Mouse (Mus musculus): ENCODE measurements at regions not wholly inside any gene's neighbourhood (a gene's known extent, or its start where the extent isn't known, plus 50 kb on each side); places are given as distances from the start of the nearest gene placed in this dataset.
A peak's percentile ranks its signal among the peaks of the same experiment; 100 is the strongest.

DNA sequence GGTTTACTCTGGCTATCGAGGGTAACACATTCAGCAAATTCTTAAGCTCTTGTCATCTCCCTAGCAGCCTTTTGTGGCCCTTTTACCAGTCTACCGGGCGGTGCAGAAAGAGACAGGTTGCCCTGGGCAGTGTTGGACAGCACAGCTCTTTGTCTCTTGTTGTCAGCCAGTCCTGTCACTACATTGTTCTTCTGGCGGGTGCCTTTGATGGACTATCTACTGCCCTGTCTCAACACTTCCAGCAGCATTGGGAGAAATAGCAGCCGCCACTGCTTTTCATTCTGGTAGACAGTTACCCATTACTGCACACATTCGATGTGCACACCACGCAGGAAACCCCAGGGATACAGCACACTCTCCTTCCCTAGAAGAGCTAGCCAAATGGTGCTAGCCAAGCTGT, 132.7 kb upstream of the Gm10181 start:
- 16% methylated on average over 7 of the region's 7 CpGs for WGBS

DNA sequence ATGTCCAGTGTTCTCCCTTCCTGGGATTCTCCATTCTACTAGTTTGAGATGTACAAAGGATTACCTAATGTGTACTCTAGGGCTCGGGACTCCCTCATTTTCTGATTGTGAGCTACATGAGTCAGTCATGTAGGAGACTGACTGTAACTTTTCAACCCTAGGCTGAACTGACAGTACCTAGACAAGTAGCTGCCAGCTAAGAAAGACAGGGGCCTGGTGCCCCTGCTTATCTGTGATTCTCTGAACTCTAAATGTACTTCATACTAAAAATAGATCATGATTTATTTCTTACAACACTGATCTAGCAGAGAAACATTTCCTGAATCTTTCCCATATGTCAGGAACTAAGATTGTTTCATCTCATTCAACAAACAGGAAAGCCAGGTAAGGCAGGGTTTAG, 125.9 kb upstream of the Gm10181 start:
- H3K4me1 ChIP-seq (replicated peaks): peaks cover 5% of the 10 kb centered on the region; the same call in 1 of the 2 replicates
- H3K9me3 ChIP-seq: no peaks in the 10 kb centered on the region
- H3K27me3 ChIP-seq: no peaks in the 10 kb centered on the region
- no peaks in the 10 kb centered on the region for H3K36me3 ChIP-seq
- H3K4me2 ChIP-seq: no peak overlapping the region
- no peak for ATAC-seq (ENCODE audit: low read depth)
- H3K4me3 ChIP-seq: no peak overlapping the region
- no peak overlapping the region for H3K9ac ChIP-seq
- no peak overlapping the region for H3K27ac ChIP-seq (replicated peaks)
- WGBS: 76% methylated on average over 1 of the region's 1 CpGs

More for the DNA sequence above, 132.7 kb upstream of the Gm10181 start:
- no peaks in the 10 kb centered on the region for H3K27me3 ChIP-seq
- no peak overlapping the region for H3K27ac ChIP-seq (replicated peaks)
- no peak; the same call in 1 of the 2 replicates for ATAC-seq (ENCODE audit: low read depth)
- H3K4me3 ChIP-seq: no peak overlapping the region
- no peaks in the 10 kb centered on the region for H3K36me3 ChIP-seq
- H3K9ac ChIP-seq: no peak overlapping the region
- no peaks in the 10 kb centered on the region for H3K4me1 ChIP-seq (replicated peaks)
- H3K9me3 ChIP-seq: no peaks in the 10 kb centered on the region
- H3K4me2 ChIP-seq: no peak overlapping the region

DNA sequence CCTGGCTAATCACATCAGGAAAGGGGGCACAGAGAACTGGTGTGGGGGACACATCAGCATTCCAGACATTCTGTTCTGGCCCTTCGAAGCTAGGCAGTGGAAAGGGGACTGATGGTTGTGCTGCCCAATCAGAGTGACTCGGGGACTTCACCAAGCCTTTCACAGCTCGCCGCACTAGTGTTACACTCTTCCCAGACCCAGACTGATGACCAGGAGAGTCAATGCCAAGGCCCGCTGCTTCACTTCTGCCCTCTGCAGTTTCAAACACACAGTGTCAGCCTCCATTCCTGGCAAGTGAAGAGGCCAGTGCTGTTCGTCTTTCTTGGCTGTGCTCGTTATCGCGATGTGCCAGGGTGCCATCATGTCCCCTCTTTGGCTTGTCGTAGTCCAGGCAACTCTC, 121.7 kb upstream of the Gm10181 start:
- no peak overlapping the region for H3K9ac ChIP-seq
- no peak overlapping the region for H3K4me2 ChIP-seq
- no peaks in the 10 kb centered on the region for H3K27me3 ChIP-seq
- peaks cover 5% of the 10 kb centered on the region for H3K4me1 ChIP-seq (replicated peaks)
- no peaks in the 10 kb centered on the region for H3K9me3 ChIP-seq
- ATAC-seq (ENCODE audit: low read depth): peak; percentile 32; the same call in 1 of the 2 replicates
- no peak overlapping the region for H3K27ac ChIP-seq (replicated peaks)
- WGBS: 72% methylated on average over 10 of the region's 10 CpGs
- H3K36me3 ChIP-seq: no peaks in the 10 kb centered on the region
- H3K4me3 ChIP-seq: no peak overlapping the region

DNA sequence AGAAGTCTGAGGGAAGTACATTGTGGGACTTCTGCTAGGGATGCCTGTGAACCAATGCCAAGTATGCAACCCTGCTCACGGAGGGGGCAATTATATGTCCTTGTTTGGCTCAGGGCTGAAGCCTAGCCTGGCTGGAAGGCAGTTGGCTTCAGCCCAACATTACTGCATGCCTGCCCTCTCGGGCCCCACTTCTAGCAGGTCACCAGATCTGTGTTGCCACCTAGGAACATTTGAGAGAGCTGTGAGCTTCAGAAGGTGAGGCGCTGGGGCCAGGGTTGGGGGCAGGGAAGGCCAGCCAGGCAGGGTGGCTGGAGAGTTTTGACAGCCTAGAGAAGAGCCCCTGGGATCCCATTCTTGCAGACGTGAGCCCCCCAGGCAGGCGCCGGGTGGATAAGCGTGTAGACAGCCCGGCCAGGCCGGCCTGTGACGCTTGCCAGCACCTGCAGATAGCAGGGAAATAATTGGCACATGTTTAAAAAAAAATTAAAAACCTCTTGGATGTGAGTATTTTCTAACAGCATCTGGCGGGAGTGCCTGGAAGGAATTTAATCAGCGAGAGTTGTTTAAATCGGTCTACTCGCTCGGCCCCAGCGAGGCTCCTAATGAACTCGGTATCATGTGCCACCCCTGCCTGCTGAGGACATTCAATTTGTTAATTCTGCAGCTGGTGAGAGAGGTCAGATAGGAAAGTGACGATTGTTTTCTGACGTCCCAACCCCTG, 115.0 kb upstream of the Gm10181 start:
- Histone ChIP-seq H3K9me3 (no peaks in the 10 kb centered on the region), H3K4me1 (replicated peaks) (peaks cover 20% of the 10 kb centered on the region), H3K27ac (replicated peaks) (peak overlapping the region; percentile 61), H3K4me2 (peak overlapping the region; percentile 49), H3K36me3 (no peaks in the 10 kb centered on the region), H3K9ac (0 out of 2 replicates have a peak overlapping the region, but pooled peaks have one; percentile 38), H3K4me3 (peak overlapping the region; percentile 11; the same call in 1 of the 2 replicates), H3K27me3 (no peaks in the 10 kb centered on the region)
- 14% methylated on average over 19 of the region's 19 CpGs for WGBS
- ATAC-seq (ENCODE audit: low read depth): peak; percentile 80

DNA sequence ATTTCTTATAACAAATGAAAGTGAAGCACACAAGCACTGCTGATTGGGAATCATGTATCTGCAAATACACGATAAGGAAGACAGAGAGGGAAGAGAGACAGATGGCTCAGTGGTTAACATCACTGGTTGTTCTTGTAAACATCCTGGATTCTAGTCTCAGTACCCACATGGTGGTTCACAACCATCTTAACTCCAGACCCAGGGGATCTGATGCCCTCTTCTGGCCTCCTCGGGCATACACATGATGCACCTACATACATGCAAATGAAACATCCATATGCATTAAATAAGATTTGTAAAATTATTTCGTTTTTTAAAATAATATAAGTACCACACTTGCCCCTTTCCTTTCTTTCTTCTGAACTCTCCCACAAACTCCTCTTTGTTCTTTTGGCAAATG, 106.4 kb upstream of the Gm10181 start:
- WGBS: 74% methylated on average over 3 of the region's 3 CpGs
- Histone ChIP-seq H3K9me3 (no peaks in the 10 kb centered on the region), H3K4me1 (replicated peaks) (no peaks in the 10 kb centered on the region), H3K27me3 (no peaks in the 10 kb centered on the region), H3K27ac (replicated peaks) (no peak overlapping the region), H3K4me2 (no peak overlapping the region), H3K9ac (no peak overlapping the region), H3K4me3 (no peak overlapping the region), H3K36me3 (no peaks in the 10 kb centered on the region)
- no peak for ATAC-seq (ENCODE audit: low read depth)

DNA sequence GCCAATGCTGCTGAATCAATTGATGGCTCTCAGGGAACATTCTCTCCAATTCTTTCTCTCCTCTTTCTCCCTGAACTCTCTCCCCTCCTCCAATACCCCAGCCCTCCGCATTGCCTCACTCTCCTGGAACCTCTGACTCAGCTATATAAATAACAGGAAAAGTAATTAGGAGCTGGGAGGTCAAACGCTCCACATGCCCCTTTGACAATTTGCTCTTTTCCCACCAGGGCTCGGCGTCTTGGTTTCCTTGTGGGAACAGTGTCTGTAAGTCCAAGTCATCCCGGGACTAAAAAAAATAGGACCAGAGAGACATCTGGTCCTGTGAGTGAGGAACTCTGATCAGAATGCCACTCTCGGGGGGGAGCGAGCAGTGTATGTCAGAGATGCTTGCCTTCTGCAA, 94.7 kb upstream of the Gm10181 start:
- no peak overlapping the region for H3K4me3 ChIP-seq
- no peaks in the 10 kb centered on the region for H3K9me3 ChIP-seq
- no peaks in the 10 kb centered on the region for H3K36me3 ChIP-seq
- no peak overlapping the region for H3K9ac ChIP-seq
- no peak overlapping the region for H3K4me2 ChIP-seq
- no peaks in the 10 kb centered on the region for H3K4me1 ChIP-seq (replicated peaks)
- H3K27me3 ChIP-seq: no peaks in the 10 kb centered on the region
- no peak for ATAC-seq (ENCODE audit: low read depth)
- 58% methylated on average over 7 of the region's 7 CpGs for WGBS
- H3K27ac ChIP-seq (replicated peaks): no peak overlapping the region

DNA sequence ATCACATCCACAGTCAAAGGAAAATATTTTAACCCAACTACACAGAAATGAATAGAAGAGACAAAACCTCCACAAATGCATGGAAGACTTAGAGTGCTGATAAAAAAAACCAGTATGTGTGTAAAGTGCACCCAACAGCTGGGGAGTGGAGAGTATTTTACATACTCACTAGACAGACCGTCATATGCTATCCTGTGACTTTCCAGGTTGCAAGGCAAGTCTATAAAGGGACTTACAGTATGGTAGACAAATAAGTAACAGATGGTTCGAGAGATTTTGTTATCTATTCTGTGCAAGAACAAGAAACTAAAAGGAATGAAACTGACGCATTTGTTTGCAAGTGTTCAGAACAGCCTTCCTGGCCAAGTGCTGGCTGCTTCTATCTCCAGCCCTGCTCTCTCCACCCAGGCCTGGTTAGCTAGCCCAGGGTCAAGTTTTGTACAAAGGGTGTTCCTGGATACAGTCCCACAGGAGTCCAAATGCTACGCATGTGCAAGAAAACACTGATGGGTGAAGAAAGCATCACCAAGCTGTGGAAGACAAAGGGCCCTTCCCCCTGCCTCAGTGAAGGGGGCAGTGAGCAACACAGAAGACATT, 68.0 kb upstream of the Gm10181 start:
- H3K4me2 ChIP-seq: no peak overlapping the region
- 91% methylated on average over 4 of the region's 4 CpGs for WGBS
- no peak for ATAC-seq (ENCODE audit: low read depth)
- no peaks in the 10 kb centered on the region for H3K4me1 ChIP-seq (replicated peaks)
- H3K27ac ChIP-seq (replicated peaks): no peak overlapping the region
- no peak overlapping the region for H3K9ac ChIP-seq
- no peaks in the 10 kb centered on the region for H3K36me3 ChIP-seq
- no peak overlapping the region for H3K4me3 ChIP-seq
- H3K9me3 ChIP-seq: no peaks in the 10 kb centered on the region
- no peaks in the 10 kb centered on the region for H3K27me3 ChIP-seq

DNA sequence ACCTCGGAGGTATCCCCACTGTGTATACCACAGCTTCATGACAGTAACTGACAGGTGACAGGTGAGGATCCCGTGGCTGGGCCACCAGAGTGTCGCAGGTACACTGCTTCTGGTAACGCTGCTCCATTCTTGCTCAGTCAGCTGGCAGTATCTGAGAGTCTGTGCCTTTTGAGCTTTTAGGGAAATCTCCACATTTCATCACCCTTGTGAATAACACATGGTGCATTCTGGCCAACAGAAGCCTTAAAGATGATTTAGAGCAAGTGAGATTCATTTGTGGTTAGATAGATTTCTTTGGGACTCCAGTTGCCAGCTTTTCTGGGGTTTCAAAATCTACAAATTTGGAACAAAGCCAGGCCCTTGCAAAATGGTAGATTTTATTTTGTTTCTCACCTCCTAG, 66.8 kb upstream of the Gm10181 start:
- no peak for ATAC-seq (ENCODE audit: low read depth)
- Histone ChIP-seq H3K4me1 (replicated peaks) (no peaks in the 10 kb centered on the region), H3K27me3 (no peaks in the 10 kb centered on the region), H3K4me2 (no peak overlapping the region), H3K9ac (no peak overlapping the region), H3K36me3 (no peaks in the 10 kb centered on the region), H3K4me3 (no peak overlapping the region), H3K27ac (replicated peaks) (no peak overlapping the region), H3K9me3 (no peaks in the 10 kb centered on the region)
- 90% methylated on average over 4 of the region's 4 CpGs for WGBS

DNA sequence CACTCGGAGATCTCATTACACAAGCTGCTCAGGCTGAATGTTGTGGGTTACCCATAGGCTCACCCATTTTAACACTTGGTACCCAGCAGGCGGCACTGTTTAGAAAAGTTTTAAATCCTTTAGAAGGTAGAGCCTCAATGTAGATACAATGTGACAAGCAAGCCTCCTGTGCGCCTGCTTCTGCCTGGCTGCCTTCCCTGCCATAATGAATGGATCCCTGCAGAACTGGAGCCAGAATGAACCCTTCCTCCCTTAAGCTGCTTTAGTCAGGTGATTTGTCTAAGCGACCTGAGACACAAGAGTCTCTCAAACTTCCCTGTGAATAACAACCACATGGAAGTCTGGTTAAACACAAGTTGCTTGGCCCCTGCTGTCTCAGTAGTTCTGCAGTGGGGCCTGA, 64.7 kb upstream of the Gm10181 start:
- no peak overlapping the region for H3K4me2 ChIP-seq
- peaks cover 7% of the 10 kb centered on the region; the same call in 1 of the 2 replicates for H3K27me3 ChIP-seq
- no peak for ATAC-seq (ENCODE audit: low read depth)
- no peaks in the 10 kb centered on the region for H3K9me3 ChIP-seq
- H3K4me3 ChIP-seq: no peak overlapping the region
- H3K27ac ChIP-seq (replicated peaks): no peak overlapping the region
- no peak overlapping the region for H3K9ac ChIP-seq
- H3K4me1 ChIP-seq (replicated peaks): no peaks in the 10 kb centered on the region
- 60% methylated on average over 4 of the region's 4 CpGs for WGBS
- H3K36me3 ChIP-seq: no peaks in the 10 kb centered on the region

DNA sequence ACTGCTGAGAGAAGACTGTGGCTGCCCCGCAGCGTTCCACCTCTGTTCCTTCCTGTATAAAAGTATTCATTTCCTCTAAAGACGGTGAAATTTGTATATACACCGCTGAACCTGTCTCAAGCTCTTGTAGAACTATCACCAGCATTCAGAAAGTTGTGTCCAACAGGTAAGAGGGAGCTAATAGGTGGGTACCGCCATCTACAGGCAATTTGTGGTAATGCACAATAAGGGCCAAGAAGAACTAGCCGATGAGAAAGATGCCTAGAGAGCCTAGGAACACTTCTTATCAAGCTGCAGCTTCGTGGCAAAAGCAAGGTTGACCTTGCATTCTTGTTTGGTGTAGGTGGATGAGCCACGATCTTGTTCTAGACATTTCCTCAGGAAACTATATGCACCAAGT, 61.6 kb upstream of the Gm10181 start:
- H3K9me3 ChIP-seq: no peaks in the 10 kb centered on the region
- no peak overlapping the region for H3K27ac ChIP-seq (replicated peaks)
- ATAC-seq (ENCODE audit: low read depth): no peak
- no peak overlapping the region for H3K9ac ChIP-seq
- no peak overlapping the region for H3K4me2 ChIP-seq
- WGBS: 10% methylated on average over 8 of the region's 8 CpGs
- H3K36me3 ChIP-seq: no peaks in the 10 kb centered on the region
- H3K4me1 ChIP-seq (replicated peaks): no peaks in the 10 kb centered on the region
- no peak overlapping the region for H3K4me3 ChIP-seq
- peaks cover 7% of the 10 kb centered on the region; the same call in 1 of the 2 replicates for H3K27me3 ChIP-seq

DNA sequence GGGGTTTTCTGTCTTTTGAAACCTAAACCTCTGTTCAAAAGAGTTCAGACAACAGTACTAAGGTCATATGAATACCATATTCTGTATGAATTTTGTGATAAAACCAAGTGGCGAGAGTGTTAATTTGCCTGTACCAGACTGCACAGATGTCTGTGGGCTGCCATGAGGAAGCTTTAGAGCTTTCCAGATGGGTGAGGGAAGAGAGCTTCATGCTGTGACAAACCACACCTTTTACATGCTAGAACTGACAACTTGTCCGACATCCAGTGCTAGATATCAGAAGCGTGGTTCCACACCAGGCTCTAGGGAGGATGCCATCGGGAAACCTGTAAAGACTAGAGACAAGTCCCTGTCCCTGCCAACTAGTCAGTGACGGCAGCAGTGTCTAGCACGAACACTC, 60.9 kb upstream of the Gm10181 start:
- H3K4me3 ChIP-seq: no peak overlapping the region
- no peaks in the 10 kb centered on the region for H3K4me1 ChIP-seq (replicated peaks)
- 71% methylated on average over 6 of the region's 6 CpGs for WGBS
- no peaks in the 10 kb centered on the region for H3K9me3 ChIP-seq
- no peak overlapping the region for H3K9ac ChIP-seq
- ATAC-seq (ENCODE audit: low read depth): no peak
- H3K4me2 ChIP-seq: no peak overlapping the region
- H3K27me3 ChIP-seq: peaks cover 7% of the 10 kb centered on the region; the same call in 1 of the 2 replicates
- H3K27ac ChIP-seq (replicated peaks): no peak overlapping the region
- H3K36me3 ChIP-seq: no peaks in the 10 kb centered on the region

DNA sequence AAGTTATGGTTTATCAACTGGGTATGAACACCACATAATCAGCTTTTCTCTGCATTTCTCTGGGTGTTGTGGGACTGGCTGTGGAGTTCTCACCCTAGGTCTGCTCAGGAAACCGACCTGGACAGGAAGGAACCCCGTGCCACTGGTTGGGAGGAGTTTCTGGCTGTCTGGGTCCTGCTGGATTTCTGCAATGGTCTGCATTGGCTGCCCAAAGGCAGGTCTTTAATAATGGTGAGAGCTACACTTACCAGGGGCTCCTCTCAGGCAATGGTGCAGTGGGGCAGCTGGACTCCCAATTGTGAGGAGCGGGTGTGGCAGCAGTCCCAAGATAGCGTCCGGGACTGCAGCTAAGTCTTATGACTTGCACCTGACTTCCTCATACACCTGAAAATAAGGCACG, 57.8 kb upstream of the Gm10181 start:
- ATAC-seq (ENCODE audit: low read depth): no peak
- peaks cover 7% of the 10 kb centered on the region; the same call in 1 of the 2 replicates for H3K27me3 ChIP-seq
- no peak overlapping the region for H3K4me2 ChIP-seq
- no peak overlapping the region for H3K9ac ChIP-seq
- WGBS: 91% methylated on average over 6 of the region's 6 CpGs
- no peaks in the 10 kb centered on the region for H3K4me1 ChIP-seq (replicated peaks)
- H3K4me3 ChIP-seq: no peak overlapping the region
- H3K27ac ChIP-seq (replicated peaks): no peak overlapping the region
- H3K36me3 ChIP-seq: no peaks in the 10 kb centered on the region
- H3K9me3 ChIP-seq: no peaks in the 10 kb centered on the region

Measured in neural tube, embryonic 13.5 days (tissue).